Mouse (Mus musculus): ENCODE measurements around the gene Fmo5. TPM values are rescaled to one million over a fixed set of nuclear protein-coding genes. Genes with fewer than 3 reads are reported as not detected.
A peak's percentile ranks its signal among the peaks of the same experiment; 100 is the strongest.

Gene Fmo5
- polyA plus RNA-seq, 2 experiments from 2014 or later = 7.0 TPM

GRCm38 (mm10) chr3:97681321-97682158 is 52.9 kb downstream of the Fmo5 start:
- ATAC-seq = peak; percentile 74

- ATAC-seq = no peak
Observed at GRCm38 (mm10) chr3:97682159-97682502, 53.5 kb downstream of the Fmo5 start.

- ATAC-seq = no peak
Observed at GRCm38 (mm10) chr3:97682576-97682975, 54.0 kb downstream of the Fmo5 start.

GRCm38 (mm10) chr3:97683560-97684195 is 55.1 kb downstream of the Fmo5 start:
- no peak for ATAC-seq

GRCm38 (mm10) chr3:97686372-97687117 is 57.9 kb downstream of the Fmo5 start:
- no peak for ATAC-seq

- ATAC-seq = no peak
Observed at GRCm38 (mm10) chr3:97689289-97689688, 60.7 kb downstream of the Fmo5 start.

- ATAC-seq = no peak
Observed at GRCm38 (mm10) chr3:97690590-97690989, 62.0 kb downstream of the Fmo5 start.

- no peak for ATAC-seq
Observed at GRCm38 (mm10) chr3:97691443-97692017, 62.9 kb downstream of the Fmo5 start.

- ATAC-seq = no peak
Observed at GRCm38 (mm10) chr3:97693806-97694205, 65.2 kb downstream of the Fmo5 start.

GRCm38 (mm10) chr3:97696866-97697265 is 68.3 kb downstream of the Fmo5 start:
- ATAC-seq = no peak

GRCm38 (mm10) chr3:97697291-97697690 is 68.7 kb downstream of the Fmo5 start:
- ATAC-seq = no peak

GRCm38 (mm10) chr3:97699061-97699460 is 70.5 kb downstream of the Fmo5 start:
- no peak for ATAC-seq

GRCm38 (mm10) chr3:97701198-97701597 is 72.6 kb downstream of the Fmo5 start:
- ATAC-seq = no peak

GRCm38 (mm10) chr3:97702448-97703080 is 74.0 kb downstream of the Fmo5 start:
- no peak for ATAC-seq

Other genes with a start within 250 kb of the Fmo5 start
- gene Olfr1402, start 206.8 kb upstream of the Fmo5 start, polyA plus RNA-seq (2017; shearing (Covaris generic)) = not detected
- gene Chd1l, start 18.6 kb upstream of the Fmo5 start, polyA plus RNA-seq (2017; shearing (Covaris generic)) = 10 to 100 TPM; 21.8 TPM
- gene Prkab2, start 29.4 kb downstream of the Fmo5 start, polyA plus RNA-seq (2017; shearing (Covaris generic)) = 1 to 10 TPM; 1.7 to 2.2 TPM
- gene Gm17651, start 45.9 kb downstream of the Fmo5 start, polyA plus RNA-seq (2017; shearing (Covaris generic)) = not detected

All from activated CD4-positive, CD25-positive, alpha-beta regulatory T cell, adult 4 months (primary cell).